Mouse (Mus musculus): ENCODE results near the gene Chd1. TPM values are rescaled to one million over a fixed set of nuclear protein-coding genes. Genes with fewer than 3 reads are reported as not detected.

Gene Chd1
- polyA plus RNA-seq, 1 experiment from 2014 or later, result 41.6 TPM

DNA sequence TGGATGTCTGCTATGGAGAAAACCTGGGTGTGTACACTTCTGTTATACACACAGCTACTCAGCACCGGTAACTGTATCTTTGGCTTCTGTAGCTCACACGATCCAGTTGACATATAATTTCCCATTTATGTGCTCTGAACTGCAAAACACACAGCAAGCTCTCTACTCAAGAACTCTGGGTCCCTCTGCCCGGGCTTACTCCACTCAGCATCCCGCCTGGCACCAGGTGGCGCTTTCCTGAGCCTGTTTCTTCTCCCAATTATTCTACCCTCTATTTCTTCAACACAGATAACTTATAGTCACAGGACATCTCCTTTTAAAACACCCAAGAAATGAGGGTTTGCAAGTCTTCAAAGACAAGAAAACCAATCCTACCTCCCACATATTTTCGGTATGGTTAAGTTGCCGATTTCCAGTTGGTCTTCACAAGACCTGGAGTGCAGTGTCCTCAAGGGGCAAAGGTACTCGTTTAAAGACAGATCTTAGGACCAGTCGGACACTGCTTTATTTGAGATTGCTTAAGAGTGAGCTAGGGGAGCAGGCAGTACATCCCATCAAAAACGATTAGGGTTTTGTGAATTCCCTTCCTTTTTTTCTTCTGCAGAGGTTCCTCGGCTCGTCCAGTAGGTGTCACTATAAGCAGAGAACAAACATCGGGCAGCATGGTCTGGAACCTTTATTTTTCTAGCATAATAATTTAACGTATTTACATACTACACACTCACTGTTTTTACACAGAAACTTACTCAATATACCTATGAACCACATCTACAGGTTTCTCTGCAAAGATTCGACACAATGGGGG, 99.4 kb downstream of the Chd1 start:
- Histone ChIP-seq H3K9me3 (replicated peaks) (no peaks in the 10 kb centered on the region; the same call in 1 of the 2 replicates), H3K4me1 (peaks cover 18% of the 10 kb centered on the region), H3K27me3 (no peaks in the 10 kb centered on the region), H3K36me3 (peaks cover 22% of the 10 kb centered on the region), H3K27ac (no peak overlapping the region), H3K4me2 (replicated peaks) (no peak overlapping the region), H3K9ac (no peak overlapping the region), H3K4me3 (no peak overlapping the region)
- 54% methylated on average over 15 of the region's 15 CpGs for WGBS
- peak; percentile 20; the same call in 1 of the 2 replicates for ATAC-seq (ENCODE audit: low FRiP score)

DNA sequence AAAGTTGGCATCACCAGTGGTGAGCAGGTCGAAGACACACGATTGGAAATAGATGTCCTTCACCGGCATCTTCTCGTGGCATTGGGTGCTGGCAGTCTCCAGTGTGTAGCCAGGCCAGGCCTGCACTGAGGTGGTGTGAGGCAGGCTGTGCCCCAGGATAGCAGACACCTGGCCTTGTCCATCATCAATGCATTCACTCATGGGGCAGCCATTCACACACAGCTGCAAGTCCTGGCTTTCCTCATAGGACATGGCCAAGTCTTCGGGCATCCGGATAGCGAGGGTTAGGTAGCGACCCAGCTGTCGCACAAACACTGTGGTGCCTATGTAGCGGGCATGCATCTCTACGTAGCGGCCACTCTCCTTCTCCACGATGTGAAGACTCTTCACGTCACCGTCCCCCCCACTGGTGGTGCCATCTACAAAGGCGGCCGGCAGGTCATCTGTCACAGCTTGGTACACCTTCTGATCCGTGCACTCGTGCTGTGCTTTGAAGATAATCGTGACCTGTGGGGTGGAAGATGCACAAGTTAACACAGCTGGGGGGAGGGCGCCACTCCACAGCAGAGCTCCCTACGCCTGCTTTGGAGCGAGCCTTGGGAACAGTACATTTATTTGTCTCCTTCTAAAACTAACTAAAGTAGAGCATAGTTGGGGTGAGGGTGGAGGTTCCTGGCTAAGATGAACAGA, 102.7 kb downstream of the Chd1 start:
- peaks cover 22% of the 10 kb centered on the region for H3K36me3 ChIP-seq
- 84% methylated on average over 23 of the region's 23 CpGs for WGBS
- no peak overlapping the region for H3K4me2 ChIP-seq (replicated peaks)
- no peak overlapping the region for H3K9ac ChIP-seq
- H3K4me3 ChIP-seq, result no peak overlapping the region
- peaks cover 46% of the 10 kb centered on the region for H3K4me1 ChIP-seq
- no peaks in the 10 kb centered on the region; the same call in 1 of the 2 replicates for H3K9me3 ChIP-seq (replicated peaks)
- no peak; the same call in 1 of the 2 replicates for ATAC-seq (ENCODE audit: low FRiP score)
- no peaks in the 10 kb centered on the region for H3K27me3 ChIP-seq
- H3K27ac ChIP-seq, result no peak overlapping the region

DNA sequence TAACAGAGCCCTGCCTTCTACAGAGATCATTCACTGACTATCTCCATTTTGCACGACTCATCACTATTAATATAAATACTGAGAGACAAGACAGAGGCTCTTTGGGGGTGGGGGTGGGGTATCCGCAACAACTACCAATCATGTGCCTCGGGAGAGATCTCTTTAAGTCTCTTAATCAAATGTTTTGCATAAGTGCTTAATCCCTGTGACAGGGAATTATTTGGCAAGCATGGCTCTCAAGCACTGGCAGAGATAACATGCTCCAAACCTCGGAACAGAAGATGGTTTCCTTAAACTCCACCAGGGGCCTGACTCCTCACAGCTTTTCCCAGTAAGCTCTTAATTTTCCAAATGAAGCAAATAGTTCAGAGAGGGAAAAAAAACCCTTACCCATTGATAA, 103.2 kb downstream of the Chd1 start:
- Histone ChIP-seq H3K27me3 (no peaks in the 10 kb centered on the region), H3K36me3 (peaks cover 26% of the 10 kb centered on the region), H3K27ac (no peak overlapping the region), H3K9ac (no peak overlapping the region), H3K4me2 (replicated peaks) (no peak overlapping the region), H3K9me3 (replicated peaks) (no peaks in the 10 kb centered on the region), H3K4me1 (peaks cover 50% of the 10 kb centered on the region), H3K4me3 (no peak overlapping the region)
- 53% methylated on average over 4 of the region's 4 CpGs for WGBS
- ATAC-seq (ENCODE audit: low FRiP score), result no peak

DNA sequence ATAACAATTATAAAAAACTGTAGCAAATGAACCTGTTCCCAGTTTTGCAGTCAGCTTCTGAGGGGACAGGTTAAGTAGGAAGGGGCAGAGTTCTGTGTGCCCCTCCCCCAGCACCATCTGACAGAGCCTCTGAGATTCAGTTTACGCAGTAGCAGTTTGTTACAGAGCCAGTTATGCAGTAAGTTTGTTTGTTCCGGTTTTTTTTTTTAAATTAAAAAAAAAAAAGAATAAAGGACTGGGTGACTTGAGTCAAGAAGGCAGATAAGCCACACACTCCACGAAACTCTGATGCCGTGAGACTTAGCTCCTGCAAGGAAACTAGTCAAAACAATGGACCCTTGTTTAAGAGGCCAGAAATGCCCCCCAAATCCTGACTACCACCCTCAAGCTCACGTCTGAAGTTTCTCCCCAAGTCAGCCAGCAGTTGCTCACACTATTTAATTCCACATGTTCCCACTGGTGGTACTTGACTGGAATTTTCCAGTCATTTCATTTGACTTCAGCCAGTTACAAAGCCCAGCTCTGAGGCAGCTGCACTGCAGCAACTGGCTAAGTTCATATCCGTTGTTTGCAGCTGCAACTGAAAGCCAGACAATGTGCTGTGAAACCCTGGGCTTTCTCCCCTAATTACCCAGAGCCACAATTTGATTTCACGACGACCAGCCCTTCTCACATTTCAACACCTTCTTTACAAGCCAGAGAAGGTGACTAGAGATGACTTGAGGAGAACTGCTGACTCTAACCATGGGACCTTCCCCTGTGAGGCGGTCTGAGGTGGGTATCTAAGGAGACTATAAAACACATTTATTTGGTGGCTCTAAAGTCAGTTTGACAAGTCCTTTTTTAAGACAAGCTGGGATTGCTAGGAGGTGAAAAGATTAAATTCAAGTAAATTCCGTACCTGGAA, 104.0 kb downstream of the Chd1 start:
- Histone ChIP-seq H3K27me3 (no peaks in the 10 kb centered on the region), H3K9me3 (replicated peaks) (no peaks in the 10 kb centered on the region), H3K4me3 (no peak overlapping the region), H3K9ac (no peak overlapping the region), H3K27ac (peak overlapping the region; percentile 68; the same call in 1 of the 2 replicates), H3K4me1 (peaks cover 52% of the 10 kb centered on the region), H3K36me3 (peaks cover 26% of the 10 kb centered on the region), H3K4me2 (replicated peaks) (no peak overlapping the region)
- ATAC-seq (ENCODE audit: low FRiP score), result no peak
- 28% methylated on average over 10 of the region's 10 CpGs for WGBS

DNA sequence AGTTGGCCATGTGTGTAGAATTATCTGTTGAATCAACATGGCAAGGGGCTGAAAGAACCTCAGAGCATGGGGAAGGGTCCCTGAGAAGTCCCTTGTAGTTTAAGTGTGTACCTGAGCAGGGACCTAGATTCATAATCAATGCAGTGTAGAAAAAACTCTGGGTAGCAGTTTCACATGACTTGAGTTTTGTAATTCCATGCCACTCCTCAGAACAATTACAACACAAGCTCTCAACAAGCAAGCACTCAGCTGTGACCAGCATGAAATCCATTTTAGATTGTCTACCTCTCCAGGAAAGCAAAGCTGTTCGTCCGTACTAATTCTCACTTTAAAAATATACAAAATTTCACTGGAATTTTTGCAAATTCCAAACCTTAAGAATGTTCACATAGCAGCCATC, 105.2 kb downstream of the Chd1 start:
- Histone ChIP-seq H3K27ac (0 out of 2 replicates have a peak overlapping the region, but pooled peaks have one; percentile 68), H3K4me1 (peaks cover 64% of the 10 kb centered on the region), H3K36me3 (peaks cover 26% of the 10 kb centered on the region), H3K4me2 (replicated peaks) (no peak overlapping the region), H3K4me3 (no peak overlapping the region), H3K27me3 (no peaks in the 10 kb centered on the region), H3K9ac (no peak overlapping the region), H3K9me3 (replicated peaks) (no peaks in the 10 kb centered on the region)
- 56% methylated on average over 2 of the region's 2 CpGs for WGBS
- ATAC-seq (ENCODE audit: low FRiP score), result no peak

DNA sequence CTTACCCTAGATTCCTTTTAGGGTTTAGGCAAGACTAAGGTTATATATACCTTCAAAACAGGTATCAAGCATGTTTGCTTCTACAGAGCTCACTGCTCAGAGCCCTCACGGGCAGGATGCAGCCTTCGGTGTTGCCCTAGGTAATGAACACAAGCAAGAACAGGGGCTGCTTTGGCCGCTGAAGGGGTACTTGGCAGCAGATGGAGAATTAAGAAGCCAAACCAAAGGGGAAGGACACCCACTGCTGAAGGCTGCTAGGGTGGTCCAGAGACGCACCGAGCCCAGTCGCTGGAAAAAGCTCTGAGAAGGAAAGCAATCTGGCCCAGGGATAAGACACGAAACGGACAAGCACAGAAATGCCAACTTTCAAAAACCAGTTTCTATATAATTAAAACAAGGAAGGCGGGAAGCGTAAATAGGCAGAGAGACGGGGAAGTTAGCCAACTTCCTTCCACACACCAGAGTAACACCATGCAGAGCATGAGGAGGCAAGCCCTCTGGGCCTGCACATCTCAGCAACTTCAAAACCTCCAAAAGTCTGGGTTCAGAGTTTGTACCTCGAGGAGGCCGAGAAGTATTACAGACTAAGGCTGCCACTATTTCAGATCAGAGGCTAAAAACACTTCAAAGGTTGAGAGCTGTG, 107.5 kb downstream of the Chd1 start:
- Histone ChIP-seq H3K36me3 (peaks cover 20% of the 10 kb centered on the region), H3K9ac (no peak overlapping the region), H3K4me1 (peaks cover 78% of the 10 kb centered on the region), H3K27ac (no peak overlapping the region), H3K4me3 (no peak overlapping the region), H3K9me3 (replicated peaks) (no peaks in the 10 kb centered on the region), H3K27me3 (no peaks in the 10 kb centered on the region), H3K4me2 (replicated peaks) (no peak overlapping the region)
- ATAC-seq (ENCODE audit: low FRiP score), result no peak
- WGBS, result 79% methylated on average over 13 of the region's 13 CpGs

DNA sequence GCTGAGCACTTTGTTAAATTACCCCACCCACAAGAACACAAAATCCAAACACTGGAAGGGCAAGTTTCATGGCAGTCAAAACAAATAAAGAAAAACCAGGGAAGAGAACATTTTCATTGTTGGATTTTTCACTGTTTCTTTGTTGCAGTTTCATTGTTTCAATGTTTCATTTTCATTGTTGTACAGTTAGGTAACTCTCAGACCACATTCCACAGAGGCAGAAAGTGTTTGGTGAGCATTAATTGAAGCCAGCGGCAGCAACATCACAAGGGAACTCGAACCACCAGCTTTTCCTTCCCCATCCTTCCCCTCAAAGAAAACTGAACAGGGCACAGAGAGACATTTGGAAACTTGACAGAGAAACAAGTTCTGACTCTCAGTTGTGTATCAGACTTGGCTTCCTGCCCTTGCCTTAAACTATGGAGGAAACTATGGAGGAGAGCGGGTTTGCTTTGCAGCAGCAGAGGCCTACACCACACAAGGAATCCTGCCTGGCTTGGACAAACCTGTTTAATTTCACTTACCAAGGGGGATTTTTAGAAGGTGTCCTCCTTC, 109.0 kb downstream of the Chd1 start:
- 82% methylated on average over 3 of the region's 3 CpGs for WGBS
- H3K27ac ChIP-seq, result no peak overlapping the region
- H3K27me3 ChIP-seq, result no peaks in the 10 kb centered on the region
- no peaks in the 10 kb centered on the region for H3K9me3 ChIP-seq (replicated peaks)
- peaks cover 79% of the 10 kb centered on the region for H3K4me1 ChIP-seq
- no peak overlapping the region for H3K4me3 ChIP-seq
- H3K9ac ChIP-seq, result 0 out of 2 replicates have a peak overlapping the region, but pooled peaks have one; percentile 5
- H3K36me3 ChIP-seq, result peaks cover 27% of the 10 kb centered on the region
- no peak for ATAC-seq (ENCODE audit: low FRiP score)
- H3K4me2 ChIP-seq (replicated peaks), result peak overlapping the region; percentile 12; the same call in 1 of the 2 replicates

DNA sequence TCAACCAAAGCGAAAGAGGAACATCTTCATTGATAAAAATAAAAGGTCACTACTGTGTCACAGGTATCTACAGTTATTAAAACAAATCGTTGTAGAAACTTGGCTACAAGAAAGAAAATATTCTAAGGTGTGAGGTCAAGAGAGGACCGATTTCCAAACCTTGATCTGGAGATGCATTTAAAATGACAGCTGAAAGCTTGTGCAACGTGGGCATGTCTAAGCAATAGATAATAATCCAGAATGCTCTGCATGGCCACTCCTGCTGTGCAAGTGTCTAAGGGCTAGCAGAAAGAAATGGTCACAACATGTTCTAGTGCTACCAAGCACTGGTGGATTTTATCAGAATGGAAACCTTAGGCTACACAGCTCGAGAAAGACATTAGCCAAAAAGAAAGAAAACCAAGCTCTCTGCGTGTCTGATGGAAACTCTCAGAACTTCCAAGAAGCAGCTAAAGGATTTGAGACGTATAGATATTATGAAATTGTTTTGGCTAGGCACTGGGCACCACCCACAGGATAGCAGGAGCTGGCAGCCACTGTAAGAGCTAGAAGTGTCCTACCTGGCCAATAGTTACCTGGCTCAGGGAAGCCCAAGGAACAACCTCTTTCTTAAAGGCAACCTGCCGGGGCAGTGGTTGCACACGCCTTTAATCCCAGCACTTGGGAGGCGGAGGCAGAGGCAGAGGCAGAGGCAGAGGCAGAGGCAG, 110.7 kb downstream of the Chd1 start:
- Histone ChIP-seq H3K9ac (no peak overlapping the region), H3K4me2 (replicated peaks) (no peak overlapping the region), H3K9me3 (replicated peaks) (no peaks in the 10 kb centered on the region), H3K4me1 (peaks cover 71% of the 10 kb centered on the region), H3K27ac (no peak overlapping the region), H3K36me3 (peaks cover 39% of the 10 kb centered on the region), H3K27me3 (no peaks in the 10 kb centered on the region), H3K4me3 (no peak overlapping the region)
- no peak for ATAC-seq (ENCODE audit: low FRiP score)
- 90% methylated on average over 10 of the region's 10 CpGs for WGBS

DNA sequence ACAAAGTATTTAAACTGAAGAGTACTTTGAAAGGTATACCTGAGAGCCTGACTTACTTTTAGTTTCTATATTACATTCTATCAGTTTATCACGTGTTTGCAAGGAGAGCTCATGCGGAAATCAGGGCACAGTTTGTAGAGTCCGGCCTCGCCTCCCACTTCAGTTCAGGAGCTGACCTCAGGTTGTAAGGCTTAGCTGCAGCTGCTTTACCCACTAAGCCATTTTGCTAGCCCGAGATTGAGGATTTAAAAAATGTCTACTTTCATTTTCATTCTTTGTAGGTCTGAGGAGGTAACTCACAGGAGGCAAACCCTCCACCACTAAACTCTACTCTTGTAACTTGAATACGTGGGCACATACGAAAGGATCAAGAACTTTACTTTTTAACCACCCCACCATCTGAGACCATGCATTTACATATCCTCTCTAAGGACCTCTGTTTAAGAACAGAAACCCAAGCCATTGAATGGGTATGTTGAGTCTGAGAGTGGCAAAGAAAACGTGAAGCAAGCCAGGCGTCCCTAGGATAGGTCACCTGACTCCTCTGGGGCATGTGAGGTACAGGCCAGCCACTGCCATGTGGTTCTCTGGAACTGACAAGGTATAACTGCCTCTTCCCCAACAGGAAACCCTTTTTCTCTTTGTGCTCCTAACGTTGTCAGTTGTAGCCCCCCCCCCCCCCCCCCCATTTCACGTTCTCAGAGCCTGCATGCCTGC, 111.8 kb downstream of the Chd1 start:
- Histone ChIP-seq H3K9ac (no peak overlapping the region), H3K4me2 (replicated peaks) (no peak overlapping the region), H3K9me3 (replicated peaks) (no peaks in the 10 kb centered on the region), H3K27ac (no peak overlapping the region), H3K27me3 (no peaks in the 10 kb centered on the region), H3K36me3 (peaks cover 44% of the 10 kb centered on the region), H3K4me3 (no peak overlapping the region), H3K4me1 (peaks cover 71% of the 10 kb centered on the region)
- WGBS, result 83% methylated on average over 9 of the region's 11 CpGs
- ATAC-seq (ENCODE audit: low FRiP score), result no peak

DNA sequence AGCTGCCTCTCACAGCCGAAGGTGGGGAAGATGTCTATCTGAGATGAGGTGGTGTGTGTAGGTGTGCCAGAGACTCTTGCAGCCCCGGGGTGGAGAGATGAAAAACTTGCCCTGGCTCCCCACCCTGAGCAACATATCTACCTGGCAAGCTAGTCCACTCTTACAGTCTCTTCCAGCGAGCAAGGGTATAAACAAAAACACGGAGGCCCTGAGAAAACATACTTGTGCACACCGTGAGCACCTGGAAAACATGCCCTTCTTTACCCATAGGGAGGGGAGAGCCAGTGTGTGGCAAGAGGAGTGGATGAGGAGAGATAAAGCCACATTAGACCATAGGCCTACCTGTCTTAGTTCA, 112.3 kb downstream of the Chd1 start:
- 91% methylated on average over 5 of the region's 5 CpGs for WGBS
- Histone ChIP-seq H3K27ac (no peak overlapping the region), H3K4me1 (peaks cover 70% of the 10 kb centered on the region), H3K4me3 (no peak overlapping the region), H3K9ac (no peak overlapping the region), H3K27me3 (no peaks in the 10 kb centered on the region), H3K4me2 (replicated peaks) (no peak overlapping the region), H3K9me3 (replicated peaks) (no peaks in the 10 kb centered on the region), H3K36me3 (peaks cover 44% of the 10 kb centered on the region)
- ATAC-seq (ENCODE audit: low FRiP score), result no peak
